Mouse (Mus musculus) heart, embryonic 14.5 days (tissue): Measurements from ENCODE around the gene Ankrd33b. TPM values are rescaled to one million over a fixed set of nuclear protein-coding genes. Genes with fewer than 3 reads are reported as not detected.

ENCODE experiments used
- ATAC-seq: fragments of 200-750 bp; cut with Nextera tagmentation; 2 replicates; pipeline ENCODE4 v1.8.0; 2017; ENCODE audit warnings: low read depth, moderate TSS enrichment; ENCODE audit not compliant: insufficient number of reproducible peaks, insufficient read depth, low FRiP score
- H3K27ac ChIP-seq, 2 experiments: fragments of 200-500 bp in 1 of 2; fragments of 300-500 bp in 1 of 2; sonication (generic) in 1 of 2; replicated peaks in 1 of 2; 2 replicates each; pipeline ENCODE4 v1.5.1; 2012 to 2014; ENCODE audit warnings: low read depth in 2 of 2, low read length in 2 of 2, control low read depth in 1 of 2, mild to moderate bottlenecking in 1 of 2, mixed read lengths in 1 of 2; ENCODE audit not compliant: control insufficient read depth in 1 of 2, insufficient read depth in 1 of 2
- H3K27me3 ChIP-seq: fragments of 300-500 bp; sonication (generic); 2 replicates; pipeline ENCODE4 v1.6.1; 2014; ENCODE audit warnings: mild to moderate bottlenecking, low read length, control low read depth; ENCODE audit not compliant: control insufficient read depth, insufficient read depth
- H3K36me3 ChIP-seq: fragments of 300-500 bp; sonication (generic); 2 replicates; pipeline ENCODE4 v1.6.1; 2014; ENCODE audit warnings: mild to moderate bottlenecking, control low read depth, low read length, mixed read lengths; ENCODE audit not compliant: control insufficient read depth, insufficient read depth
- H3K4me1 ChIP-seq, 2 experiments: fragments of 200-500 bp in 1 of 2; fragments of 300-500 bp in 1 of 2; sonication (generic) in 1 of 2; 2 replicates each; pipeline ENCODE4 v1.6.1; 2012 to 2014; ENCODE audit warnings: low read length in 2 of 2, control low read depth in 1 of 2, mixed read lengths in 1 of 2; ENCODE audit not compliant: control insufficient read depth in 2 of 2, insufficient read depth in 2 of 2
- H3K4me2 ChIP-seq: fragments of 300-500 bp; sonication (generic); 2 replicates; pipeline ENCODE4 v1.6.1; 2014; ENCODE audit warnings: mild to moderate bottlenecking, low read length
- H3K4me3 ChIP-seq, 2 experiments: fragments of 200-500 bp in 1 of 2; fragments of 300-500 bp in 1 of 2; sonication (generic) in 1 of 2; 2 replicates each; pipeline ENCODE4 v1.5.1; 2012 to 2014; ENCODE audit warnings: low read length in 2 of 2, mild to moderate bottlenecking in 2 of 2, control low read depth in 1 of 2, low read depth in 1 of 2, moderate library complexity in 1 of 2; ENCODE audit not compliant: control insufficient read depth in 1 of 2, insufficient read depth in 1 of 2
- H3K9ac ChIP-seq: fragments of 300-500 bp; sonication (generic); 2 replicates; pipeline ENCODE4 v1.6.1; 2014; ENCODE audit warnings: mild to moderate bottlenecking, low read length
- H3K9me3 ChIP-seq: fragments of 300-500 bp; sonication (generic); 2 replicates; pipeline ENCODE4 v1.6.1; 2016; ENCODE audit warnings: low read length, control low read depth; ENCODE audit not compliant: control insufficient read depth
- WGBS: fragments of 180-500 bp; shearing (Covaris S2); extraction: QIAGEN DNeasy Blood & Tissue Kit; methylation state at CpG from one replicate; pipeline ENCODE4 v1.1.7; 2014; 5-methylcytosine and 5-hydroxymethylcytosine counted together
- polyA plus RNA-seq: library from polyadenylated mRNA; unstranded; fragments of >200 nt; fragmentation: Nextera tagmentation; extraction: Ambion mirVana; gene quantifications from 2 replicates; pipeline ENCODE4 v1.2.1, GENCODE M21; 2014

Ankrd33b gene
- polyA plus RNA-seq, 1 experiment from 2014 or later: 2.9 TPM

- no peak overlapping the region for H3K9ac ChIP-seq
- H3K4me3 ChIP-seq: no peak overlapping the region
- H3K4me1 ChIP-seq: peaks cover 11 to 20% of the 10 kb centered on the region in 2 experiments
- H3K4me2 ChIP-seq: no peak overlapping the region
- no peaks in the 10 kb centered on the region for H3K36me3 ChIP-seq
- no peaks in the 10 kb centered on the region for H3K27me3 ChIP-seq
- no peak for ATAC-seq
- 67% methylated on average over 8 of the region's 8 CpGs for WGBS
- H3K27ac ChIP-seq: no peak overlapping the region
- H3K9me3 ChIP-seq: no peaks in the 10 kb centered on the region
These were observed 114.1 kb downstream of the Ankrd33b start for GRCm38 (mm10) chr15:31253380-31253779.

GRCm38 (mm10) chr15:31252590-31253311, 114.8 kb downstream of the Ankrd33b start:
- Histone ChIP-seq H3K4me2 (no peak overlapping the region), H3K4me3 (no peak overlapping the region), H3K9ac (no peak overlapping the region), H3K27me3 (no peaks in the 10 kb centered on the region), H3K27ac (no peak overlapping the region), H3K9me3 (no peaks in the 10 kb centered on the region), H3K4me1 (peaks cover 11 to 20% of the 10 kb centered on the region in 2 experiments), H3K36me3 (no peaks in the 10 kb centered on the region)
- 42% methylated on average over 16 of the region's 16 CpGs for WGBS
- ATAC-seq: no peak

- Histone ChIP-seq H3K9ac (no peak overlapping the region), H3K9me3 (no peaks in the 10 kb centered on the region), H3K27ac (no peak overlapping the region), H3K4me1 (peaks cover 16 to 27% of the 10 kb centered on the region in 2 experiments), H3K4me2 (no peak overlapping the region), H3K27me3 (no peaks in the 10 kb centered on the region), H3K36me3 (no peaks in the 10 kb centered on the region), H3K4me3 (no peak overlapping the region)
- 88% methylated on average over 6 of the region's 6 CpGs for WGBS
- ATAC-seq: no peak
These were observed 116.3 kb downstream of the Ankrd33b start for GRCm38 (mm10) chr15:31251189-31251588.

- Histone ChIP-seq H3K27ac (no peak overlapping the region), H3K4me3 (no peak overlapping the region), H3K9ac (no peak overlapping the region), H3K4me2 (no peak overlapping the region), H3K4me1 (peaks cover 20 to 28% of the 10 kb centered on the region in 2 experiments), H3K9me3 (no peaks in the 10 kb centered on the region), H3K27me3 (no peaks in the 10 kb centered on the region), H3K36me3 (no peaks in the 10 kb centered on the region)
- ATAC-seq: no peak
- 80% methylated on average over 3 of the region's 3 CpGs for WGBS
These were observed 116.8 kb downstream of the Ankrd33b start for GRCm38 (mm10) chr15:31250676-31251075.

GRCm38 (mm10) chr15:31250027-31250426, 117.5 kb downstream of the Ankrd33b start:
- Histone ChIP-seq H3K27ac (no peak overlapping the region), H3K9me3 (no peaks in the 10 kb centered on the region), H3K27me3 (no peaks in the 10 kb centered on the region), H3K4me2 (no peak overlapping the region), H3K9ac (no peak overlapping the region), H3K36me3 (no peaks in the 10 kb centered on the region), H3K4me1 (peaks cover 21 to 31% of the 10 kb centered on the region in 2 experiments), H3K4me3 (no peak overlapping the region)
- no peak for ATAC-seq
- 51% methylated on average over 2 of the region's 2 CpGs for WGBS

GRCm38 (mm10) chr15:31248882-31249281, 118.6 kb downstream of the Ankrd33b start:
- H3K27ac ChIP-seq: no peak overlapping the region; a peak in 1 of 4 replicates
- 65% methylated on average over 7 of the region's 7 CpGs for WGBS
- no peak overlapping the region for H3K4me3 ChIP-seq
- H3K36me3 ChIP-seq: no peaks in the 10 kb centered on the region
- H3K27me3 ChIP-seq: no peaks in the 10 kb centered on the region
- H3K9me3 ChIP-seq: no peaks in the 10 kb centered on the region
- no peak overlapping the region for H3K9ac ChIP-seq
- H3K4me1 ChIP-seq: peaks cover 21 to 31% of the 10 kb centered on the region in 2 experiments
- ATAC-seq: no peak
- no peak overlapping the region for H3K4me2 ChIP-seq

- no peak for ATAC-seq
- Histone ChIP-seq H3K9ac (no peak overlapping the region), H3K4me1 (peaks cover 17 to 23% of the 10 kb centered on the region in 2 experiments), H3K4me3 (no peak overlapping the region), H3K36me3 (peaks cover 3% of the 10 kb centered on the region; the same call in 1 of the 2 replicates), H3K27me3 (no peaks in the 10 kb centered on the region), H3K9me3 (no peaks in the 10 kb centered on the region), H3K27ac (no peak overlapping the region), H3K4me2 (no peak overlapping the region)
- WGBS: 58% methylated on average over 9 of the region's 9 CpGs
These were observed 120.5 kb downstream of the Ankrd33b start for GRCm38 (mm10) chr15:31247035-31247434.
